Mouse (Mus musculus): ENCODE measurements around the gene Ppp2r3c.
A peak's percentile ranks its signal among the peaks of the same experiment; 100 is the strongest.
"Not testable (repeated sequence)": the region's sequence is repeated elsewhere in the genome, so short reads cannot be mapped to it uniquely, and the experiment has no call there.

The Ppp2r3c gene

DNA sequence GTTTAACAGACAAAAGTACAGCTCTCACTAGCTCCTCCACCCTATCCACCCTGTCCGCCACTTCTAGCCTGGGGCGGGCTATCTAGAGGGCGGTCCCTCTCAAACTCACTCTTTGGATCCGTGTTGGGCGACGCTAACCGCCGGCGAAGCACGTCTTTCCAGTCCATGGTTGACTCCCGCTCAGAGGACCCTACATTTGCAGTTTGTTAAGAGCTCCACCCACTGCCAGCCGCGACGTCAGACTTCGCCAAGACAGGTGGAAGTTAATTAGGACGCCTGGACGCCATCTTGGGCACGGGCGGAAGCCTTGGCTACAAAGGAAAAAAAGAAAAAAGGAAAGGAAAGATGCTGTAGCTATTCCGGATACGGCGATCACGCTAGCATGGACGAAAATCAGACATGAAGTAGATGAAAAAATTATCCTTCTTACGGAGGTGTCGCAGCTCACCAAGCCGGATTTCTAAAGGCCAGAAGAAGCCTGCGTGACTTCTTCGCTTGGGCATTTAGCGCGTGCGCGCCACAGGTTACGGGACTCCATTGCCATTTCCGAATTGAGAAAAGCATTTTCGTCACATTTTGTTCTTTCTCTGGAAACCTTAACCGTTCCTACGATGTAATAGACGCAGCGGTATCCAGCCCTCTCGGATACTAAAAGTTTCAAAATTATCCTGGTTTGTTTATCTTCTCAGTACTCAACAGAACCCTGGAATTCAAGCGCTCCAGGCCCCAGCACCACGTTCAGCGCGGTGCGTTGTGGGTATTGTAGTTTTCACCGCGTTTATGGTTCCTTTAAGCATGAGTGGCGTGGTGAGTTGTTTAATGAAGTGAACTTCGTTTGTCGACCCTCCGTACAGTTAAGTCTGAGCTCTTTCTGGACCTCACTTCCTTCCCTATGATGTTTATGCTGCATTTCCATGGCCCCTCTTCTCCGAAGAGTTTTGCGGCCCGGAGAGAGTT, at the start of gene Ppp2r3c:
Gene Ppp2r3c (minus strand): TSS at position 514 of the 957 bp plus-strand sequence.
- DNase-seq: peak; percentile 88 to 92

DNA sequence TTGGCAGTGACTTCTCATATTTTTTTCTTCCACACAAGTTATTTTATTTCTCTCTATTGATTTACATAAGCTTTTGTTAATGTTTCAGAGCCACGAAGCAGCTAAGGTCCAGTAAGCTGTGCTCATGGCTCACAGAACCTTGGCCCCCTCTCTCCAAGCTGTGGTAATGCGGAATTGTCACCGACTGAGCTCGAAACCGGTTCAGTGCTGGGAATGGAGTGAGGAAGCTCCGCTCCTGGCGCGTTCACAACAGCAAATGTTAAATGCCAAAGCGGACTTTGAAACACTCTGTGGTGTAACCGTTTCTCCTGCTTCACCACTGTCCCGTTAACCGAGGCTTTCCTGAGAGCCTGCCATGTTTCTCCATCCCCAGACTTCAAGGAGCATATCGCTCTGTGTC, 41.8 kb upstream of the Ppp2r3c start:
- DNase-seq: no peak

DNA sequence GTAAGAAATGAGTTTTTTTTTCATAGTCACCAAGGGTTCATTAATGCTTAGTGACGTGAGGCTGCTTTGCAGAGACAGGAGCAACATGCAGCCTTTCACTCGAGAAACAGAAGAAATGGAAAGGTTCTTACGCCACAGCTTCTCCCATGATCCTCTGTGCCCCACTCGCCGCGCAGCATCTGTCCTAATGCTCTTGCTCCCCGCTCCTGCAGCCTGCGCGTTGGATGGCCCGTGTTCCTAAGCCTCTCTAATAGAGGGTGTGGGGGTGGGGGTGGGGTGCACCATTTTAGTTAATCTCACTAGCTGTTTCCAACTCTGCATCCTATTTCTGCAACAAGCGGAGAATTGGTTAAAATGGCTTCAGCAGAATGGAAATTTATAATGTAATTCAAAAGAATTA, 41.2 kb upstream of the Ppp2r3c start:
- no peak for DNase-seq

DNA sequence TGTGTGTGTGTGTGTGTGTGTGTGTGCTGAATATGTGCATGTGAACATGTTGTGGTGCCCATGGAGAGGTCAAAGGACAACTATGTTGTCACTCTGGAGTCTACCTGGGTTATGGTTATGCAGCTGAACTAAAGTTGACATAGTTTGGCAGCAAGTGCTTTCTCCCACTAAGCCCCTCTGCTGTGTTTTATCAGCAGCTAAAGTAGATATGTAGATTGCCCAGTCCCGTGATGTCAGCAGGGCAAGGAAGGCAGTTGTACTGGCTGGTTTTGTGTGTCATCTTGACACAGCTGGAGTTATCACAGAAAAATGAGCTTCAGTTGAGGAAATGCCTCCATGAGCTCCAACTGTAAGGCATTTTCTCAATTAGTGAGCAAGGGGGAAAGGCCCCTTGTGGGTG, 40.2 kb upstream of the Ppp2r3c start:
- DNase-seq: not testable (repeated sequence)

DNA sequence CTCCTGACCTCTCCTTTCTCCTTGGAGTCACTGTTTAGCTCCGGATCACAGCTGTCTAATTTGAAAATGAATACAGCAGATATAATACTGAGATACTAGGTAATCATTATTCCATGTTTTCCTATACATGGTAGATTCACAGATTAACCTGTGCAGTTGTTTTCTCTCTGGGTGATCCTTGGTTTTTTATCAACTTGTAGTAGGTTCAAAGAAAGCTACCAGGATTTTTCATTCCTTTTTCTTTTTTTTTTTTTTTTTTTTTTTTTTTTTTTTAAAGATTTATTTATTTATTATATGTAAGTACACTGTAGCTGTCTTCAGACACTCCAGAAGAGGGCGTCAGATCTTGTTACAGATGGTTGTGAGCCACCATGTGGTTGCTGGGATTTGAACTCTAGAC, 35.7 kb upstream of the Ppp2r3c start:
- DNase-seq: not testable (repeated sequence)

DNA sequence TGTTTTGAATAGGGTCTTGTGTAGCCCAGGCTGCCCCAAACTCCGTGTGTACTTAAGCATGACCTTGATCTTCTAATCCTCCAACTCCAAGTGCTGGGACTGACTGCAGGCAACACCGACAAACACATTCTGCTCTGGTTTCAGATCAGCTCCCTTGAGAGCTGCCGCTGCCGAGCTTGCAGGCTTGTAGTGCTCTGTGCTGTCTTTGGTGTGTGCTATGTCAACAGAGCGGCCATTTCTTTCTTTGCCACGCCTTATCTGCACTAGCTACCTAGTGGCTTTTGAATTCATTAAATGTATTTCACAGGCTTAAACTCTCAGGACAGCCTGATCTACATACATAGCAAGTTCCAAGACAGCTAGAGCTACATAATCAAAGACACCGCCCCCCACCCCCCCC, 30.9 kb upstream of the Ppp2r3c start:
- no peak for DNase-seq

DNA sequence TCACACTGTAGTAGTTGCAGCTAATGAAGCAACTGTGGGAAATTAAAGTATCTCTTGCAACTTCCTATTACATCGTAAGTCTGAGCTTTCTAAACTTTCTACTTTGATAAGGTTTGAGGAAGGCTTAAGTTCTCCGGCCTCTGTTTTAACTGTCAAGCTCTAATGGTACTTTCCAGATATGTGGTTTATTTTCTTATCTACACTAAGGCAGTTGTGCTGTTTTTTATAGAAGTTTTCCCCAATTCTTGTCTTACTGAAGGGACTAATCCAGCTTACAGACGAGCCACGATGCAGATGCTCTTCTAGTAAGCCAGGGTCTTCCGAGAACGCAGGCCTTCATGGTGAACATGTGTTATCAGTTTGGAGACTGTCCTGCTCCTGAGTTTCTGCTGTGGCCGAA, 26.6 kb upstream of the Ppp2r3c start:
- no peak for DNase-seq

DNA sequence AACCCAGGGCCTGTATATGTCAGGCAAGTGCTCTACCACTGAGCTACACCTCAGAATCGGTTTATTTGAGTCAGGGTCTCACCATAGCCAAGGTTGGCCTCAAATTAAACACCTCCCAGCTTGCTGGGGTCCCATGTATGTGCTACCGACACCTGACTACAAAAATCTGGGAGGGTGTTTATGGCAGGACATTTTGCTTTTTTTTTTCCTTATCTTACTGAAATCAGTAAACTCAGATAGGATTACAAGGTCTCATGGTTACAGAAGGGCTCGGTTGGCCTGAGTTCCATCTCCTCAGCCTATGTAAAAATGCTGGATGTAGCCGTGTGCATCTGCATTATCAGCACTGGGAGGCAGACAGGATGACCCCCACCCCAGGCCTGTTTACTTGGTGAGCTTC, 26.0 kb upstream of the Ppp2r3c start:
- no peak for DNase-seq

DNA sequence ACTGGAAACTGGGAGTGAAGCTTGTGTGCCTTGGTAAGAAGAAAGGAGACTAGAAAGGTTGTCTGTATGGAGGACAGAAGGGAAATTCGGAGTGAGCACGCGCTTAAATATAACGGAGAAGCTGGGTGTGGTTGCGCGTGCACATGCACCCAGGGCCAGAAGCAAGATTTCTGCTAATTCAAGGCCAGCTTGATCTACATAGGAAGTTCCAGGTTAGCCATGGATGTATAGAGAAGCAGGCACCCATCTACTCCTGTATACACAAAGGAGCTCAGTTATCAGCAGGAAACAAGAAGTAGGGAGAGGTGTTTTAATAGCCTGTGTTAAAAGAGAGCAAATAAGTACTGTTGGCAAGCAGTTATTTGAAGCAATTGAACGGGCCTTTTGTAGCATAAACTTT, 22.9 kb upstream of the Ppp2r3c start:
- DNase-seq: no peak

DNA sequence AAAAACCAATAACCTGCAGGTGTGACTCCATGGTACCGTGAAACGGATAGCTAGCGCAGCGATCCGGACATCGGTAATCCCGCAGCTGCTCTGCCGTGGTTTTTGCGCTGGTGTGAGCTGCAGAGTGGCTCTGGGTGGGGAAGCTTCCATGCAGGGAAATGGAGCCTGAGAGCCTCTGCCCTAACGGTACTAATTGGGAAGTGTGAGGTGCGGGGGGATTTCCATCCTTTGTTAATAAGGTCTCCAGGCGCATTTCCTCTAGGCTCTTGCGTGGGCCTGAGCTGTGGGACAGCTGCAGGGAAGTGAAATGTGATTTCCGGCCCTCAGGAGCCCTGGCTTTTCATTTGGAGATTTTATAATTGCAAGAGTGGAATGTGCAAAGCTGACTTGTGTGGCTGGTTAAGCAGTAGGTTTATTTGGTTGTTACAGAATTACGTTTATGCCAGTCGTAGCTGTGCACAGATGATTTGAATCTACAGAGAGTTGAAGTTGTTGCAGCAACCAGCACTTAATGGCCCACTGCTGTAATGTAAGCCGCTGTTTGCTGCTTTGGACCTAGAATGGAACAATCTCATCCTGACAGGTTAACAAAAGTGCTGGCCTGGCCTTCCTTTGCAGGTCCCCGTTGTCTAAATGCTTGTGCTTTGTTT, 19.0 kb upstream of the Ppp2r3c start:
- no peak for DNase-seq

DNA sequence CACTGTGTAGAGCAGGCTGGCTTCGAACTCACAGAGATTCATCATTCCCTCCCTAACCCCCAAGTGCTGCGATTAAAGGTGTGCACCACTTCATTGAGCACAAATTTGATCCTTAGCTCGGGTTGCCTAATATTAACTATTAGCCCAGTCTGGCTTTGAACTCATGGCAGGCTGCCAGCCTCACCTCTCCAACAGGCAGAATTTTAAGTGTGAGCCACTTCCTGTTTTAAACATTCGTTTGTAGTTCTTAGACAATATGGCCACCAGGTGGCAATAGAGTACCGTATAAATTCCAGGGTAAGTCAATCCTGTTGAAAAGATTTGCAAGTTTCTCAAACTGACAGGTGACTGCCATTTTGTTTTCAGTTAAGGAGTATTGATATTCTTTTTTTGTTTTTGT, 12.4 kb upstream of the Ppp2r3c start:
- peak; percentile 53 to 64 for DNase-seq

DNA sequence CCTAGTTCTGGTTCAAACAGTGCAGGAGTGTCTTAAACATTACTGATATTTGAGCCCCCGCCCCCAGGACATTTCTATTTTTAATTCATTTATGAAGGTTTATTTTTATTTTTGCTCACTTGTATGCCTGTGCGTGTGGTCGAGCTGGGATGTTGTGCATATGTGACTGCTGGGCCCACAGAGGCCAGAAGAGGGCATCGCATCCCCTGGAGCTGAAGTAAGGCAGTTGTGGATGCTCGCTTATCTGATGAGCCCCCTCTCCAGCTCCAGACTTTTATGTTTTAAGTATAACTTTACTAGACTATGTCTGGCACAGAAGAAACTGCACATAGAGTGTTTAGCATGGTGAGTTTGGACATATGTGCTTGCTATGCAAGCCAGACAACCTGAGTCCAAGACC, 11.1 kb upstream of the Ppp2r3c start:
- peak; percentile 17 to 24 for DNase-seq

DNA sequence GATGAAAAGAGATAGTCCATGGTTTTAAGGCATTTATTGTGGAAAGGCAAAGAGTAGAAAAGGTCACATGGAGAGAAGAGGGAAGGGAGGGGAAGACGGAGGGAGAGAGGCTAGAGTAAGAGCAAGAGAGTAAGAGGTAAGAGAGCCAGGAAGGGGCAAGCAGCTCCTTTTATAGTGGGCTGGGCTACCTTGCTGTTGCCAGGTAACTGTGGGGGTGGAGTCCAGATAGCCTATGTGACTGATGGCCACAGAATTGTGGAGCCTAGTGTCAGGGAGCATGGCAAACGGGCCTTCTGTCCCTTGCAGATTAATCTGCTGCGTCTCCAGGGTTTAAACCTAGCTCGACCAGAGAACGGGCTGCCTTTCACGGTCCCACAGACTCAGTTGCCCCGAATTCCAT, 9.0 kb upstream of the Ppp2r3c start:
- DNase-seq: no peak

DNA sequence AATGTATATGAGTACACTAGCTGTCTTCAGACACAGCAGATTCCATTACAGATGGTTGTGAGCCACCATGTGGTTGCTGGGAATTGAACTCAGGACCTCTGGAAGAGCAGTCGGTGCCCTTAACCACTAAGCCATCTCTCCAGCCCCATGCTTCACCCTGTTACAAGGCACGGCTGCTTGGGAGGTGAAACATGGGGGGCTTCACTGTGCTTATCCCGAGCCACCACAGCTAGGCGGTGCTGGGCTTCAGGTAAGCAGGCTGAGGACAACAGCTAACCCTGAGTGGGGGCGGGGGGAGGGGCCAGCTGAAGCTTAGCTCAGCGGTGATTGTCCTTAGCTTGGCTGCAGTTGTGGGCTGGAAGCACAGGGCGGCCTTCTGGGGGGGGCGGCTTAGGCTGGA, 6.7 kb upstream of the Ppp2r3c start:
- no peak for DNase-seq

DNA sequence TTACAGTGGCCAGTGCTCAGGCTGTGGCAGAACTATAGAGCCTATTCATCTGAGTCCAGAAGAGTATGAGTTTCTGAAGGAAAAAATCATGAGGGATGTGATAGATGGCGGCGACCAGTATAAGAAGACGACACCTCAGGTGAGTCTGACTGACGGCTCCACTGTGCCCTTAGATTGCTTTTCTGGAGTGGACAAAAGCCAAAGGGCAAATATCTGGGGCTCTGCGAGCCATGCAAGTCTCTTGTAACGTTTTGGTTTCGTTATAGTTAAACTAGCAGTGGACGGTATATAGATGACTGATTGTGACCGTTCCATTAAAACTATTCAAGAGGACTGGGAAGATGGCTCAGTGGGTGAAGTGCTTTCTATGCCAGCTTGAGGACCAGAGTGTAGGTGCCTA, 5.9 kb upstream of the Ppp2r3c start:
- no peak for DNase-seq

DNA sequence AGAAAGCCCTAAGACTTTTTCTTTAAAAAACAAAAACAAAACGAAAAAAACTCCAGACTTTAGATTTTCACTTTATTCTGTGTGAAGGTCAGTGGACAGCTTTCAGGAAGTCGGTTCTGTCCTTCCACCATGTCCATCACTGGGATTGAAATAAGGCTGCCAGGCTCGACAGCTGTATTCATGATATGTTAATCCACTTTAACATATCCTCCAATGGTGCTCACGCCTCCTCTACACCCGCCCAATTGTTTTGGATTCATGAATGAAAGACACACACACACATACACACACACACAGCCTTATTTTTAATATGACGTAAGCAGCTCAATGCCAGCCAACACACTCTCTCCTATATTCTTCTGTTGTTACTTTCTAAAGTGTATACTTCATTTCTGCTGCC, 4.8 kb upstream of the Ppp2r3c start:
- no peak for DNase-seq

DNA sequence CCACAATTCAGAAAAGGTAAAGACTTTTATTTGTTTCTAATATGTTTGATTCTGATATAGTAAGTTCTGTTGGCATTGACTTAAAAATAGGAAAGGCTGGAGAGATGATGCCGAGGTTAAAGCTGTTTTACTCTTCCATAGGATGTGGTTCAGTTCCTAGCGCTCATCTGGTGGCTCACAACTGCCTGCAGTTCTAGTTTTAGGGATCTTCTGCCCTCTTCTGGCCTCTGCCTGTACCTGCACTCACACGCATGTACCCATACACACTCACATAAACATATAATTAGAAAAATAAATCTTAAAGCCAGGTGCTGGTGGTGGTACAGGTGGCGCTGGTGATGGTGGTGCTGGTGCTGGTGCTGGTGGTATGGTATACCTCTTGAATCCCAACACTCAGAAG, 3.6 kb upstream of the Ppp2r3c start:
- no peak for DNase-seq

DNA sequence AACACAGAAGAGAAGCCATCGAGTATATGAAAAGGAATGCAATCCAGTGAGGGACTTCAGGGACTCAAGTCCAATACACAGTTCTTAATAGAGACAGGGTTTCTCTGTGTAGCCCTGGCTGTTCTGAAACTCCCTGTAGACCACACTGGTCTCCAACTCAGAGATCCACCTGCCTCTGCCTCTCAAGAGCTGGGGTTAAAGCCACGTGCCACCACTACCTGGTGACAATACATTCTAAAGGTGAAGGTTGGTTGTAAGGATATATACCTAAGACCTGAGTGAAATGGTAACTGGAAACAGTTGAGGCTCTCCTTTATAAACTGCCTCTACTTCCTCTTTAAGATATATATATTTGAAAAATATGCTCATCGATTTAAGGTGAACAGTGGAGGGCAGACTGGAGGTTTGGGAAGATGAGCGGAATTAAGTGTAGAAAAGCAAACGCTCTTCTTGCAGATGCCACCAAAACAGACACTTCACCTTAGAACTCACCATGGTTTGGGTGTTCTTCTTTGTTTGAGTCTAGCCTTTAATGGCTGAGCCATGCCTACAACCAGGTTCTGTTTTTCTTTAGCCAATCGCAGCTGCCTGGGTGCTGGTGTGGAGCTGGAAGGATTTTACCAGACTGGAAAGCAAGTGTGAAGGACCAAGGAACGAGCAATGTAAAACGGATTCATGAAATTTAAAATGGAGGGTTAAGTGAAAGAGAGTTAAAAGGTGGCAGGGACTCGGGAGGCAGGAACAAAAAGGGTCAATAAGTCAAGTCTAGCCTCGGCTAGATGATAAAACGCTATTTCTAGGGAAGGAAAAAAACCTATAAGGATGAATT, 1.1 kb downstream of the Ppp2r3c start:
- DNase-seq: no peak

DNA sequence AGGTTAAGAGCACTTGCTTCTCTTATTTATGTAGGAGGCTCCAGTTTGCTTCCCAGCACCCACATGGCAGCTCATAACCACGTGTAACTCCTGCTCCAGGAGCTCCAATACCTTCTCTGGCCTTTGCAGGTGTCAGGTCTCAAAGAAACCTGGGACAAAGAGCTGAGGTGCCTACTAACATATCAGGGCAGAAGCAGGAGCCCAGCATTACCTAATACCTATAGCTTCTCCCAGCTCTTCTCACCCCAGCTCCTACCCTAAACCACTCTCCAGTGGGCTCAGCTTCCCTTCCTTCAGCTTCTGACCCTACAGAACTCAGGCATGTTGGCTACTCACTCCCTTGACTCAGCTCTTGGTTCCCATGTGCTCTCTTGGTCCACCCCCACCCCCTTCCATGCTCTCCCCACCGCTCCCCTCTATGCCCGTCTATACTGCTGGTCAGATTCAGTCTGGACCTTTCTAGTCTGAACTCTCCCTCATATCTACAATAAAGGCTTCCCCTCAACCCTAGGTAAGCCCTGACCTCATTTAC, 1.9 kb downstream of the Ppp2r3c start:
- DNase-seq: no peak

DNA sequence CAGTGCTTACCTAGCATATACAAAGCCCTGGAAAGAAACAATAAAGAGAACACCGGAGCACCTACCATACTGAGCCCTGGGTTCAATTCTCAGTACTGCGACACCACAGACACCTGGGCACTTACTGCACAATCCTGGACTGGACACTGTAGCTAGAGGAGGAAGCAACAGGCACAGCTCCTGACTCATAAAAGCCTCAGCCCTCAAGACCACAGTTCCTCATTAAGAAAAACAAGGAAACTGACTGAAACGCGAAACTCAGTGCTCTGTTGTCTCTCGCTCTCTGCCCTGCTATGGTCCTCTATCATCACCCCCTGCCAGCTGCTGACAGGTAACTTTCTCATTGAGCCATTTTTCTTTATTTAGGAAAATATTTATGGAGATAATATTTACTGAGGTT, 3.5 kb downstream of the Ppp2r3c start, which contains the start of gene 1110008L16Rik:
Gene 1110008L16Rik (plus strand): TSS at position 242 of the 400 bp plus-strand sequence.
- no peak for DNase-seq

DNA sequence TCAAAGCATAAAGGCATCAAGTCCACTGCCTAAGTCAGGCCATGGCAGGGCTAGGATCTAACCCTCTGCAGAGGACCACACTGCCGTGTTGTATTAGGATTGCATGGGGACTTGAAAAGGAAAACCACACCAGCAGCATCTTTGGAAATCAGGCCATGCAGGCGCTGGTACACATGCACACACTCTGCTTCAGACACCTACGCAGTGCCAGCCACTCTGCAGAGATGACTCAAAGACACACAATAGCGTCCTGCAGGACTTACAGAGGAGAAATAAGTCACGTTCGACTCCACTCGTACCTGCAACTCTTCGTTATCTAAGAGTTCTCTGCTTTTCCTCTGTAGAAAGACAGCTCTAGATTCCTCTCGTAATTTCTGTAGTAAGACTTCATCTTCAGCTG, 4.7 kb downstream of the Ppp2r3c start:
- no peak for DNase-seq

DNA sequence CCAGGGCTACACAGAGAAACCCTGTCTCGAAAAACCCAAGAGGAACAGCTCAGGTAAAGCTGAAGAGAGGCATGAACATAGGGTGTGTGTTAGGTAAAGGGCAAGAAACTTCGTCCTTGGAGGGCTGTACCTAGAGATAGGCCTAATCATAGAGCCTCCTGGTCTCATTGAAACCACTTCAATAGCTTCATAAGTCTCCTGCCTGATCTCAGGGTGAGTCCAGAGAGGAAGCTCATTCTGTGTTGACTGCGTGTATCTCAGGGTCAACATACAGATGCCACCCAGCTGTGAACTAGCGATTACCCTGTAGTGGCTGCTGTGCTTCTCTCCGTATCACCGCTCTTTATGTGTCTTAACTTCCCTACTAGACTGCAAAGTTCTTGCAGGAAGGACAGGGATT, 25.2 kb downstream of the Ppp2r3c start:
- DNase-seq: not testable (repeated sequence)

DNA sequence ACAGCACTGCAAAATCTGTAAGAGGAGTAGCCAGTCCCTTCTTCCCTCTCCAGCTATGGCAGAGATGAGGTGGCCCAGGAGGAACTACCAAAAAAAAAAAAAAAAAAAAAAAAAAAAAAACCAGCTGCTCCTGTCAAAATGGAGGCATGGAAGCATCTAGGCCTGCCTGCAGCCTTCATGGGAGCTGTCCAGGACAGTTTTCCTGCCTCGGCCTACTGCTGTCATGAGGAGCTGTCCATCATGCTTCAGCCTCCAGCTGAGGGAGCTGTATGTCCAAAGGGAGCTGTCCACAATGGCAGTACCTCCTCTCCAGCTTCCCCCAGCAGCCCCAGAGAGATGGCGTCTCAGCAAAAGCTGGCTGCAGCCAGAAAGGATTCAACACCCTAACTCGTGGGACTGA, 30.6 kb downstream of the Ppp2r3c start:
- no peak for DNase-seq

Data from thymus, postnatal 36 days (tissue).